Mouse (Mus musculus) liver, embryonic 15.5 days (tissue): ENCODE data around the gene Gm14597. TPM values are rescaled to one million over a fixed set of nuclear protein-coding genes. Genes with fewer than 3 reads are reported as not detected.
"Not testable (repeated sequence)": the region's sequence is repeated elsewhere in the genome, so short reads cannot be mapped to it uniquely, and the experiment has no call there.

ENCODE experiments used
- ATAC-seq: fragments of 200-750 bp; cut with Nextera tagmentation; 2 replicates; pipeline ENCODE4 v1.8.0; 2017; ENCODE audit warnings: moderate number of reproducible peaks, mild to moderate bottlenecking, moderate library complexity; ENCODE audit not compliant: insufficient read depth
- H3K27ac ChIP-seq: fragments of 300-500 bp; sonication (generic); replicated peaks from 2 replicates; pipeline ENCODE4 v1.5.1; 2015; ENCODE audit warnings: mild to moderate bottlenecking, inconsistent platforms
- H3K27me3 ChIP-seq: fragments of 300-500 bp; sonication (generic); 2 replicates; pipeline ENCODE4 v1.6.1; 2015; ENCODE audit warnings: mild to moderate bottlenecking, inconsistent platforms
- H3K36me3 ChIP-seq: fragments of 300-500 bp; sonication (generic); replicated peaks from 2 replicates; pipeline ENCODE4 v1.6.1; 2015; ENCODE audit warnings: moderate library complexity, mild to moderate bottlenecking, inconsistent platforms
- H3K4me1 ChIP-seq: fragments of 300-500 bp; sonication (generic); replicated peaks from 2 replicates; pipeline ENCODE4 v1.6.1; 2015; ENCODE audit warnings: inconsistent platforms
- H3K4me2 ChIP-seq: fragments of 300-500 bp; sonication (generic); 2 replicates; pipeline ENCODE4 v1.6.1; 2015; ENCODE audit warnings: moderate library complexity, mild to moderate bottlenecking, inconsistent platforms
- H3K4me3 ChIP-seq: fragments of 300-500 bp; sonication (generic); replicated peaks from 2 replicates; pipeline ENCODE4 v1.5.1; 2015; ENCODE audit warnings: mild to moderate bottlenecking, inconsistent platforms
- H3K9ac ChIP-seq: fragments of 300-500 bp; sonication (generic); 2 replicates; pipeline ENCODE4 v1.6.1; 2015; ENCODE audit warnings: moderate library complexity, mild to moderate bottlenecking, inconsistent platforms
- H3K9me3 ChIP-seq: fragments of 300-500 bp; sonication (generic); replicated peaks from 2 replicates; pipeline ENCODE4 v1.6.1; 2016; ENCODE audit warnings: inconsistent platforms
- WGBS: fragments of 180-500 bp; shearing (Covaris S2); methylation state at CpG from one replicate; pipeline ENCODE4 v1.1.7; 2015; ENCODE audit warnings: mixed read lengths; ENCODE audit not compliant: insufficient replicate concordance; 5-methylcytosine and 5-hydroxymethylcytosine counted together
- polyA plus RNA-seq: library from polyadenylated mRNA; unstranded; fragments of >200 nt; fragmentation: Nextera tagmentation; extraction: Ambion mirVana; gene quantifications from 2 replicates; pipeline ENCODE4 v1.2.1, GENCODE M21; 2015

Gm14597 gene
- not detected in 2 replicates for polyA plus RNA-seq

DNA sequence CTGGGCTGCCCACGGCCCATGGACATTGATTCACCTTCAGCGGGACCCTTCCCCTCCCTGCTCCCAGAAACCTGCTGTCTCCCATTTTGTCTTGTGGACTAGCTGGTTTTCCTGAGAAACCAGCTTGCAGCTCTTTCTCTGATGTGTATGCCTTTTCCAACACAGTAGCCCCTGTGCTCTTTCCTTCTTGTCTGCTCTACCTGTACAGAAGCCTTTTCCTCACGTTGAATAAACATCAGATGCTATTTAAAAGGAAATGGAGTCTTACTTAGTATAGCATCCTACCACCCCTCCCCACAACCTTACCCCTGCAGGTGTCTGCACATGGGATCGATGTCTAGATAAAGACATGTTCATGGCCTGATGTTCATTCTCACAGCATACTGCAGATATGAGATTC is at the start of gene Gm14597:
Gm14597 (minus strand) TSS at position 101 of the 400 bp plus-strand sequence.
- H3K27me3 ChIP-seq, H3K27ac ChIP-seq, ATAC-seq, H3K36me3 ChIP-seq, H3K4me1 ChIP-seq, H3K9ac ChIP-seq, H3K9me3 ChIP-seq: not testable (repeated sequence)
- 57% methylated on average over 4 of the region's 4 CpGs for WGBS
- peak within 1 kb of the TSS; percentile 33 for H3K4me3 ChIP-seq
- H3K4me2 ChIP-seq: peak within 1 kb of the TSS; percentile 54

DNA sequence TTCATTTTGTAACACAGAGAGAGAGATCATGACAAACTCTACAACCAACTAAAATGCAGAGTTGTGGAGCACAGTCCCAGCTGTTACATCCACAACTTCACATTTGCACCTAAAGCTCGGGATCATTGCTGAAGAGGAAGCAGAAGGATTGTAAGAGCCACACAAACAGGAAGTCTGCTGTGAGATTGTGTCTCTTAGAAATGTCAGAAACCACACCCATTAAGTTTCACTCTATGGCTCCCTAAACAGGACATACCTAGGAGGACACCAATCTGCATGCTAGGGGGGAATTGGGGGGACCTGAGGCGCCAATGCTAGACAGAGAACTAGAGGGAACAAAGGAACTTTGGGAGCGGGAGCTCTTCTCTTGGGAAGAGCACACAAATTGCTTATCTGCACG is 44.1 kb upstream of the Gm14597 start:
- 33% methylated on average over 4 of the region's 4 CpGs for WGBS
- ATAC-seq, H3K4me1 ChIP-seq, H3K4me3 ChIP-seq, H3K4me2 ChIP-seq, H3K9me3 ChIP-seq, H3K27ac ChIP-seq, H3K27me3 ChIP-seq, H3K36me3 ChIP-seq, H3K9ac ChIP-seq: not testable (repeated sequence)

DNA sequence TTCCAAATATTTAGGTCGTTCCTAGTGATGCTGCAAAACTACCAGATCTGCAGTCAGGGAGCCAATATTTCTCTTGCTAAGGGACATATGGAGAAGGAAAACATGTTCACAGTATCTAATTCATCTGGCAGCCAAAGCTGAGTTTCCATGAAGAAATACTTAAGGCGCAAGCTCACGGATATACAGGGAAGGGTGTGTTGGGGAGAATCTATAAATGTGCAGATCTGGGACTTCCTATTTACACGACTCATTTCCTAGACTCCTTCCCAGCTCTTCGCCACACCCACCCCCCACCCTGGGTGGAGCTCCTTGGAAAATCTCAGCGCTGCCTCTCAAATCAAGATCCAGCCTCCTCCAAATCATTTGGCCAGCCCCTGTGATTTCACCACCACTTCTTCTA is 37.1 kb upstream of the Gm14597 start:
- WGBS: 54% methylated on average over 6 of the region's 6 CpGs
- H3K4me2 ChIP-seq: no peak overlapping the region
- H3K27ac ChIP-seq: no peak overlapping the region
- H3K9me3 ChIP-seq: no peaks in the 10 kb centered on the region
- no peak overlapping the region for H3K4me3 ChIP-seq
- ATAC-seq: no peak
- H3K9ac ChIP-seq: no peak overlapping the region
- no peaks in the 10 kb centered on the region for H3K4me1 ChIP-seq
- H3K27me3 ChIP-seq: no peaks in the 10 kb centered on the region
- no peaks in the 10 kb centered on the region for H3K36me3 ChIP-seq

DNA sequence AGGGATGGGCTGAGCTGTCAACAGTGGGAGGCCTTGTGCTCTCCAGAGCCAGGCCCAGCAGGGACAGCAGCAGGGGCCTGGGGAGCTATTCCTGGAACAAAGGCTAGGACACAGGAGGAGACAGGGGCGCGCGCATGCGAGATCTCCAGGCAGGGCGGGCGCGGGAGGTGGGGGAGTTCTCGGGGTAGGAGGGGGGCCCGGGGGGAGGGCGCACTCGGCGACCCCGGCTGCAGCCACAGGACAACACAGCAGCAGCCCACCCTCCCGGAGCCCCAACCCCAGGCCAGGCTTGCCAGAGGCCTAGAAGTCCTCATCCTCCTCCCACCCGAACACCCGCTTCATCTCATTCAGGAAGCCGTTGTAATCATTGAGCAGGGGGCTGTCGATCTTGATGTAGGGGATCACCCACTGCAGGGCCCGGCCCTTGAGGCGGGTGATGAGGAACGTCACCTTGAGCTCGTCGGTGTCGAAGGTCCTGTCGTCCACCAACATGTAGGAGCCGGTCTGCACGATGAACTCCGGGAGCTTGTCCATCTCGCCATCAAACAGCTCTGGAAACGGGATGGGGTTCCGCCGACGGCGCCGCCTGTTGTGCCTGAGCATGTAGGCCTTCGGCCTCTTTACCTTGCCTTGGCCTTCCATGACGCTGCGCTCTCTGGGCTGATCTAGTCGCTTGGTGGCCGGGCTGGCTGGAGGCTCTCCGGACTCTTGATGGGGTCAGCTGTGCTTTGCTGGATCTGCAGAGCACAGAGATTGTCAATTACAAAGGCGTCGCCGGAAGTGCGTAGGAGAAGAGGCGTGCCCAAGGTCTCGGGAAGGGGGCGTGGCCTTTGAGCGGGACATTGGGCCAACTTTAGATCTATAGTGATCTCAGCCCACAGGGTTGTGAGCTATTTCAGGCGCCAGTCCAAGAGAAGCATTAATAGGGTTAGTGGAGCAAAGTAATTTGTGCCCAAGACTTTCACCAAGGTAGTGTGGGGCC is 34.5 kb upstream of the Gm14597 start, which contains the start of gene Rtl8a:
Rtl8a (minus strand) TSS at position 703 of the 982 bp plus-strand sequence.
- peak; percentile 51; the same call in 1 of the 2 replicates for ATAC-seq
- H3K27ac ChIP-seq, H3K27me3 ChIP-seq: not testable (repeated sequence)

DNA sequence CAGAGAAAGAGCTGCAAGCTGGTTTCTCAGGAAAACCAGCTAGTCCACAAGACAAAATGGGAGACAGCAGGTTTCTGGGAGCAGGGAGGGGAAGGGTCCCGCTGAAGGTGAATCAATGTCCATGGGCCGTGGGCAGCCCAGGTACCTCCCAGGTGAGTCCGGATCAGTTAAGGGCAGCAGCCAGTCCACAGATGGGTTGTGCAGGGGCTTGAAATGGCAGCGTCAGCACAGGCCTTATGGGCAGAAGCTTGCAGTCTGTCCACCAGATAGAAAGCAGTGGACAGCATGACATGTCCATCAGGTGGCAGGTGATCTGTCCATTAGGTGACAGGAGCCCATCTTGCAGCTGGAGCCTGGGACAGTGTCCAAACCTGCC is 33.8 kb upstream of the Gm14597 start:
- H3K4me3 ChIP-seq, ATAC-seq, H3K4me1 ChIP-seq, H3K9me3 ChIP-seq, H3K27ac ChIP-seq, H3K4me2 ChIP-seq, H3K36me3 ChIP-seq, H3K27me3 ChIP-seq, H3K9ac ChIP-seq: not testable (repeated sequence)
- WGBS: 66% methylated on average over 4 of the region's 4 CpGs

More for the DNA sequence above, 34.5 kb upstream of the Gm14597 start, which contains the start of gene Rtl8a:
- H3K4me3 ChIP-seq: peak within 1 kb of the TSS; percentile 35
- not testable (repeated sequence) for H3K9ac ChIP-seq, H3K36me3 ChIP-seq, H3K4me1 ChIP-seq, H3K9me3 ChIP-seq
- peak within 1 kb of the TSS; percentile 48 for H3K4me2 ChIP-seq
- 24% methylated on average over 12 of the region's 50 CpGs for WGBS

DNA sequence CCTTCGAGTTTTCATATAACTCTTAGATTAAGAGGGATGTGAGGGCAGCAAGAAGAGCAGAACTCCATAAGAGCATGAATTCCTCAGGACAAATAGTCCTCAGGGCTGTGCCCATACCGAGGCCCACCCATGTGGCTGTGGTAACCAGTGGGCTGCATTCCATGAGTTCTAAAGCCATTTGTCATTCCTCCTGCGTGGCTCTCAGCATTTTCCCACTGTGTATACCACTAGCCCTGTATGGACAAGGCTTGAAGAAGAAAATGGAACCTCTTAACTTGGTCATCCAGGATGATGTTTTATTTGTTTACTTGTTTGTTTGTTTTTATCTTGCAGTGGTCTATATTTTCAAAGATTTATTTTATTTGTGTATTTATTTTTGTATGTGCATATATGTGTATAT is 29.3 kb upstream of the Gm14597 start:
- ATAC-seq, H3K36me3 ChIP-seq, H3K27ac ChIP-seq, H3K27me3 ChIP-seq, H3K4me1 ChIP-seq, H3K4me2 ChIP-seq, H3K4me3 ChIP-seq, H3K9ac ChIP-seq, H3K9me3 ChIP-seq: not testable (repeated sequence)
- 28% methylated on average over 3 of the region's 3 CpGs for WGBS

DNA sequence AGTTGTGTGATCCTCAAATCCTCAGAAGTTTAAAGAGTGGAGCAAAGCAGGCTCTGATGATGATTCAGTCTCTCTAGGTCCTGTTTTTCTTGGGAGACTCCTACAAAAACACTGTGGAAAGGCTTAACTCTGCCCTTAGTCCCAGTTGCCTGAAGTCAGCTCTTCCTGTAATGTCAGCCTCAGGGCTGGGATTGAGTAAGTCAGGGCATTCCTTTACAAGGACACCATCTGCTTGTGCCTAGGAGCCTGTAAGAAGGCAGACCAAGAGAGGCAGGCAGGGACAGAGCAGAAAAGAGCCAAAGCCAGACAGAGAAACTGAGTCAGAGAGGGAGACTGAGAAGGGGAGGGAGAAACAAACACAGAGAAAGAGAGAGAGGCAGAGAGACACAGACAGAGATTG is 2.6 kb upstream of the Gm14597 start:
- not testable (repeated sequence) for H3K36me3 ChIP-seq, H3K9me3 ChIP-seq, H3K27ac ChIP-seq, H3K4me2 ChIP-seq, H3K4me1 ChIP-seq, H3K9ac ChIP-seq, H3K4me3 ChIP-seq, ATAC-seq, H3K27me3 ChIP-seq

DNA sequence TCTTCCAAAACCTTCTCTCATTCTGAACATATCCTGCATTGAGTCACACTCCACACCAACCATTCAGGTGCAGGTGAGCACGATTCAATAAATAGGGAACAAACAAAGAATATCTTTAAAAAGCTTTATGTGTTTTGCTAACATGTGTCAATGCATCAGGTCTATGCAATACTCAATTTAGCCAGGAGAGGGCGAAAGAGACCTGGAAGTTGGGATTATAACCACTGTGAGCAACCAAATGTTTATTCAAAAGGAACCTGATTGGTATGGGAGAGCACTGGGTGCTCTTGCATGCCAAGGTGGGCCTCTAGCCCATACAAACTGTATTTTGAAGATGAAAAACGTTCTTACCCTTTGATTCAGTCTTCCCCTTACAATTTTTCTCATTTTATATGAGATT is 1.8 kb upstream of the Gm14597 start:
- H3K9me3 ChIP-seq: no peaks in the 10 kb centered on the region
- no peak for ATAC-seq
- 2% methylated on average over 3 of the region's 3 CpGs for WGBS
- H3K4me2 ChIP-seq: no peak overlapping the region
- no peaks in the 10 kb centered on the region for H3K27me3 ChIP-seq
- no peak overlapping the region for H3K9ac ChIP-seq
- no peak overlapping the region for H3K4me3 ChIP-seq
- no peak overlapping the region for H3K27ac ChIP-seq
- H3K36me3 ChIP-seq: no peaks in the 10 kb centered on the region
- no peaks in the 10 kb centered on the region for H3K4me1 ChIP-seq

DNA sequence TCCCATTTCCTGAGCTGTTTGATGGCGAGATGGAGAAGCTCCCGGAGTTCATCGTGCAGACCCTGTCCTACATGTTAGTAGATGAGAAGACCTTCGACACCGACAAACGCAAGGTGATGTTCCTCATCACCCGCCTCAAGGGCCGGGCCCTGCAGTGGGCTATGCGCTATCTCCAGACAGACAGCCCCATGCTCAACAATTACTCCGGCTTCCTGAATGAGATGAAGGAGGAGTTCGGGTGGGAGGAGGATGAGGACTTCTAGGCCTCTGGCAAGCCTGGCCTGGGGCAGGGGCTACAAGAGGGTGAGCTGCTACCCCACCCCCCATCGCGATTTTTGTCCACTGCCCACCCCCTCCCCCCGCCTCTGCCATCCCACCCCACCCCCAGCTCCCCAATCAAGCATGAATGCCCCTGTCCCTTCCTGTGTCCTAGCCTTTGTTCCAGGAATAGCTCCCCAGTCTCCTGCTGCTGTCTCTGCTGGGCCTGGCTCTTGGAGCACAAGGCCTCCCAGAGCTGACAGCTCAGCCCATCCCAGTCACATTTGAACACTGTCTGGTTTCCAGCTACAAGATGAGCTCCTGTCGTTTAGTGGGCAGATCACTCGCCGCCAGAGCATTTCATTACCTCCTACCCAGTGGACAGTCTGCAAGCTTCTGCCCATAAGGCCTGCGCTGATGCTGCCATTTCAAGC is 511 bp downstream of the Gm14597 start:
- no peak for ATAC-seq
- Histone ChIP-seq H3K4me1 (no peaks in the 10 kb centered on the region), H3K36me3 (no peaks in the 10 kb centered on the region), H3K27ac (no peak overlapping the region), H3K4me3 (peak overlapping the region; percentile 33), H3K9ac (no peak overlapping the region), H3K27me3 (no peaks in the 10 kb centered on the region), H3K4me2 (peak overlapping the region; percentile 54), H3K9me3 (no peaks in the 10 kb centered on the region)
- 29% methylated on average over 18 of the region's 18 CpGs for WGBS

DNA sequence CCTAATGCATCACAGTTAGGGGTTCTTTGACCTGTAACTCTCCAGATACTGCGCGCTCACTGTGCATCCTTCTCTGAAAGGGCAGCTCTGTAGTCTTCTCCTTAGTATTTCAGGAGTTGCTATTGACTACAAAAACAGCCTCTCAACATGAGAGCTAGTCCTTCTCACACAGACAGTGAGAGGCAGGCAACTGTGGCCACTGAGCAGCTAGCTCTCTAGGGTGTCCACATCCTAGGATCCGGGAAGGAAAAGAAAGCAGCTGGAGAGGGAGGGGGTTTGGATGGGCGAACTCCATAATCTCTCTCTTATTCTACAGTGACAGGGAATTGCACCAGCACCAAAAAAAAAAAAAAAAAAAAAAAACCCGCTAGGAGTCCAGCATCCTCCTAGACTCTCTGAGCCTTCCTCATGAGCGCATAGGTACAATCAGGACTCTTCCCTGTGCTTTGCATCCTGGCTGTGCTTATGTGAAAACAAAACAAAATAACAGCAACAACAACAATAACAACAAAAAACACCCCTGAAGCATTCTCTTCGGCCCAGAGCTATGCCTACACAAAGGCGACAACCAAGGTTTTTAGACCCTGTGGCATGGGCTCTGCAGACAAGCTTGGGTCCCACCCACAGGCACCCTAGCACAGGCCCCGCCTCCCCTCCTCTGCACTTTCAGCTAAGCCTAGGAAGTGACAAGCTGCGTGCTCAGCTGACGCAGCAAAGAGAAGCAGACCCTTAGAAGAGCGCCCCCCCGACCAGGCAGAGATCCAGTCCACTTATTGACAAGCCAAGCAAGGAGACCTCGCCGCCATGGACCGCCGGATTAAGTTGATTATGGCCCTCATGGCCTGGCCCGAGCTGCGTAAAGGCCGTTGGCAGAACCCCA is 1.3 kb downstream of the Gm14597 start, which contains the start of gene Rtl8c:
Rtl8c (plus strand) TSS at position 791 of the 880 bp plus-strand sequence.
- Histone ChIP-seq H3K4me3 (peak within 1 kb of the TSS; percentile 33), H3K9ac (no peak within 1 kb of the TSS)
- ATAC-seq: no peak

More for the DNA sequence above, 1.3 kb downstream of the Gm14597 start, which contains the start of gene Rtl8c:
- H3K9me3 ChIP-seq: no peaks in the 10 kb centered on the region
- H3K4me1 ChIP-seq: no peaks in the 10 kb centered on the region
- peak within 1 kb of the TSS; percentile 54 for H3K4me2 ChIP-seq
- no peaks in the 10 kb centered on the region for H3K27me3 ChIP-seq
- no peaks in the 10 kb centered on the region for H3K36me3 ChIP-seq
- H3K27ac ChIP-seq: no peak within 1 kb of the TSS
- WGBS: 27% methylated on average over 20 of the region's 20 CpGs
